Mouse (Mus musculus): ENCODE results near the gene Hist4h4. TPM values are rescaled to one million over a fixed set of nuclear protein-coding genes. Genes with fewer than 3 reads are reported as not detected.

The Hist4h4 gene
- 0.17 and 0.18 TPM in 2 replicates for polyA plus RNA-seq (2012; rRNA removed)

DNA sequence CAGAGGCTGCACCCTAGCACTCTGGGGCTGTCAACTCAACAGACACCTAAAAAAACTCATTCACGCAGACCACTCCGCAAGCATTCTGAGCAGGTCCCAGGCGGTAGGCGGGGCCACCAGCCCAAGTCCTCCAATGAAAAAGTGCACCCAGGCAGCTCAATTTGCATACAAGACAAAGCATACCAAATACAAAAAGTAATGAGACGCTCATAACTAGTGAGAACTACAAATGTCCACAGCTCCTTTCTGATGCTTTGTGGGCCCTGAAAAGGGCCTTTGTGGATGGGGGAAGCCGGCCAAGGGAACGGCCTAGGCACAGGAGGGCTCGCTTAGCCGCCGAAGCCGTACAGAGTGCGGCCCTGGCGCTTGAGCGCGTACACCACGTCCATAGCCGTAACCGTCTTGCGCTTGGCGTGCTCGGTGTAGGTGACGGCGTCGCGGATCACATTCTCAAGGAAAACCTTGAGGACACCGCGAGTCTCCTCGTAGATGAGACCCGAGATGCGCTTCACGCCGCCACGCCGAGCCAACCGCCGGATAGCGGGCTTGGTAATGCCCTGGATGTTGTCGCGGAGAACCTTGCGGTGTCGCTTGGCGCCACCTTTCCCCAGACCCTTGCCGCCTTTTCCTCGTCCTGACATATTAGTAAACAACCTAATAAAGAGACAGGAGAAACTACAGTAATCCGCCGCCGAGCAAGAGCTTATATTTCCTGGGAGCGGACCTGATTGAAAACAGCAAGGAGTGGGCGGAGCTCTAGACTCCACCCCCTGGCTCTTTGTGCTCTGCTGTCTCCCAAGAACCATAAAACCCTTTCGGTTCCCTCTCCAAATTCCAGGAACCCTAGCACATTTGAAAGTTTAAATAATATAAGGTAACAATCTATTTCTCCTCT is at the start of gene Hist4h4:
Gene Hist4h4 (minus strand): TSS at position 677 of the 895 bp plus-strand sequence.
- DNase-seq (ENCODE audit: low spot score), result peak; percentile 93

DNA sequence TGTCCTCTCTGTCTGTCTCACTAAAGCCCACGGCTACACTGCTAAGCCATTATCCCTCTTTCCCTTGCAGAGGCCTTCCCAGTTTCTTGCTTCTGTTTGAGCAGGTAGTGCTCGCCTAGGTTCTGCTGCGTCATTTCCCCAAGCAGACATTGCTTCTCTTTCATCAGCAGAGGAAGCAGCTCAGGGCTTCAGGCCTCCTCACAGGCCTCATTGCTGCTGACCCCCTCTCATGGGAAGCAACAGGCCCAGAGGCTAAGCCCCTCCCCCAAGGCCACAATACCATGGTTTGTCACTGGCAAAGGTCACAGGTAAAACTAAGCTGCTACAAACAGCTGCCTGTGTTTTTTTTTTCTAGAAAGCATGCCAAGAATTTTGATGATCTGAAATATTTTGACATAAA is 48.5 kb upstream of the Hist4h4 start:
- DNase-seq (ENCODE audit: low spot score), result no peak

DNA sequence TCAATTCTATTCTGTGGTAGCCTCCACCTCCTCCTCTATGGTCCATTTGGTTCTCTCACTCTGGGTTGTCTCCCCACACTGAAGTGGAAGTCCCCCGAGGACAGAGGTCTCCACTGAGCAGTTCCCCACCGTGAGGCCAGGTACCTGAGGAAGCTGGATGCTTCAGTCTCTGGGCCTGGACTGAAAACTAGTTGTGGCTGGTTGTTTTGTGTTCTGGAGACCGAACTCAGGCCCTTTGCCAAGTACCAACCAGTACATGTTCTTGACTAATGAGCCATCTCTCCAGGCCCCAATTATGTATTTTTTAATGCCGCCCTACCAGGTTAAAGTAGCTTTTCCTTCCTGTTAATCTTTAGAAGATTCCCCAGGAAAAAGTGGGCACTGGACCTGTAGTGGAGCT is 48.1 kb upstream of the Hist4h4 start:
- no peak for DNase-seq (ENCODE audit: low spot score)

DNA sequence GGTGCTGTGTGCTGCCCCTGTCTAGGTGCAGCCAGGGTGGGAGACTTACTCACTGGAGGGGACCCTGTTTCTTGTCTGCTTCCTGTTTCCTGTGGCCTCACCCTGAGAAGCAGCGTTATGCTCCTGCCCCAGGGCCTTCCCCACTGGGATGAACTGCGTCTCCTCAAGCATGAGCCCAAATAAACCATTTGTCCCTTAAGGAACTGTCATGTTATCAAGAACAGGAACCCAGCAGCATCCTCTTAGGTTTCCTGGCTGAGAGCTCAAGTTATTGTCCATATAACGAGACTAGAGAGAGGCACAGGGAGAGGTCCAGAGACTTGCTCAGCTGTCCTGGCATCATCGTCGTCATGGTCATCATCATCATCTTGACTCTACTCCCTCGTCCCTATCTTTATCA is 46.1 kb upstream of the Hist4h4 start:
- DNase-seq (ENCODE audit: low spot score), result no peak

DNA sequence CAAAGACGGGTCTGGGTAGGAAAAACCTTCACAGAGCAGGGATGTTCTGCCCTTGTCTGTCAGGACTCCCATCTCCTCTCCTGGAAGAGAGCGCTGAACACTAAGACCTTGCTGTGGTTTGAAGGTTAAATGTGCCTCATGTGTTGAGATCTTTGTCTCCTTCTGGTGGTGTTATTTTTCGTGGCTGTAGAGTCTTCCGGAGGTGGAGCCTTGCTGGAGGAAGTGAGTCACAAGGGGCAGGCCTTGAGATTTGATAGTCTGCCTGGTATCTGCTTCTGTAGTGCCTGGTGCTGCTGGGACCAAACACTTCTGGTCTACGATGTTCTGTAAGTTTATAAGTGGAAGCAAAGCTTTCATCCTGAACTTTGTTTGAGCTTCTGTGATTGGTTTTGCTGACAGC is 44.8 kb upstream of the Hist4h4 start:
- no peak for DNase-seq (ENCODE audit: low spot score)

DNA sequence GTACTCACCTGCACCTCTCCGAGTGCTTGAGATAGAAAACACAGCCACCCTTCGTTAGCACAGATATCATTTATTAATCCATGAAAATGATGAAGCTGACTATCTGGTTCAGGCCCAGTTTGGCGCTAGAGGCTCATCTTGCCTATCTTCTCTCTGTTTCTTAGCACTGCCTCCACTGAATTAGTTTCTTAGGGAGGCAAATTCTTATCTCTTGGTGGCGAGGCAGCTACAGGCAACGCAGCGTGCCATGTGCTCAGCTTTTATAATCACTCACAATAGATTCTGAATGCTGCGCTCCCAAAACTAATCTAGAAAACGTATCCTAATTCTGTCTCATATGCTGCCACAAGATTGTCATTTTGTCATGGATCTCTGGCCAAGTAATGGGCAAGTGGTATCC is 44.2 kb upstream of the Hist4h4 start:
- no peak for DNase-seq (ENCODE audit: low spot score)

DNA sequence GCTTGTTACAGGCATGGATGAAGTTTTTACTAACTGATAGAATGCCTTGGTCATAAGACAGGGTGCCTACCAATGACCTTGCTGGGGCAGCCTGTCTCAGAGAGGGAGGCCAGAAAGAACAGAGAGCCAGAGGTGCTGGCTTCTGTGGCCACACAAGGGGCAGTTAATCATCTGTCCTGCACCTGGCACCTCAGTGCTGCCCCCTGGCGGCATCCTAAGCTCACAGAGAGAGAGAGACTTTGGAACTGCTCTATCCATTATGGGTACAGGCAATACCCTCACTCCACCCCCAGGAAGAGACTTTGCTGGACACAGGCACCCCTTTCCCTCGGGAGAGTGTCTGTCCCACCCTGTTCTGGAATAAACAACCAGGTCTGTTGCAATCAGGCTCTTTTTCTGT is 43.6 kb upstream of the Hist4h4 start:
- DNase-seq (ENCODE audit: low spot score), result peak; percentile 46

DNA sequence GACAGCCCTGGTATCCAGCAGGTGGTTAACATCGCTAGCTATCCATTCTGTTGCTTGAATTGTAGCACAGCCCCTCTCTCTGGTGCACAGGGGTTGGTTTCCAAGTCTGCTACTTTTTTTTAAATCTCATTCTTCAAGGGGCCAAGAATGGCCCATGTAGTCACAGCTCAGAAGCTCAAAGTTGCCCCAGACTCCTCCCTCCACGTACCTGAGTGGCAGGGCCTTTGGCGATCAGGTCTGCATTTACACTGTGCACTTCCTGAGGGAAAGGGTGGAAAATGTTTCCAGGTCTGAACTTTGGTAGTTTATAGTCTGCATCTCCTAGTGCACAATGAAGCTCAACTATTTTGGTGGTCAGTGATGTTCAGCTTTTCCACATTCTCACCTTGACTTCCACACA is 43.1 kb upstream of the Hist4h4 start:
- DNase-seq (ENCODE audit: low spot score), result no peak

DNA sequence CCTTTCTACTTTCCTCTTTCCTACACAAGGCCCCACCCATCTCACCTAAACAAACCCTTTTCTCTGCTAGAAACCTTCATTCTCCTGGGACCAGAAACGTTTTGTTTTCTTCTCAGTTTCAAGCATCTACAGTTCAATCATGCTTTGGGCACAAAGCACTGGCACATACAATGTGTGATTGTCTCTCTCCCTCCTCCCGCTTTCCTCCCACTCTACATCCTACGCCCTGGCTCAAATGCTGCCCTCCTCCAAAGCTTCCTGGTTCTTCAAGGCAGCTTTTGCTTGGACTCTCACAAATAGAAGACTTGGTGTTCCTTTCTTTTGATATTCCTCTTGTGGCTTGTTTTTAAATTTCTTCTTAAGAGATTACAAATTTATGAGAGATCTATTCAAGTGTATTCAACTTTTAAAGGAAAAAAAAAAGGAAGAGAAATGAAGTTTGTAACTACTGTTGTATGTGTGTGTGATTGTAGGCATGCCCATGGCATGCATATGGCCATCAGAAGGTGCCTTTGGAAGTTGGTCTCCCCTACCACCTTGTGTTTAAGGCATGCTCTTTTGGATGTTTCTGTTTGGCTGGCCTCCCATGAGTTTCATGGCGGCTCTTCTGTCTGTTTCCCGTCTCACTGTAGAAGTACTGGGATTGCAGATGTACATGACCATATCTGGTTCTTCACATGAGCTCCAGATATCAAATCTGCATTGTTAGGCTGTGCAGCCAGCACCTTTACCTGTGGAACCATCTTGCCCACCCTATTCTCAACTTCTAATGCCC is 41.7 kb upstream of the Hist4h4 start:
- DNase-seq (ENCODE audit: low spot score), result no peak

DNA sequence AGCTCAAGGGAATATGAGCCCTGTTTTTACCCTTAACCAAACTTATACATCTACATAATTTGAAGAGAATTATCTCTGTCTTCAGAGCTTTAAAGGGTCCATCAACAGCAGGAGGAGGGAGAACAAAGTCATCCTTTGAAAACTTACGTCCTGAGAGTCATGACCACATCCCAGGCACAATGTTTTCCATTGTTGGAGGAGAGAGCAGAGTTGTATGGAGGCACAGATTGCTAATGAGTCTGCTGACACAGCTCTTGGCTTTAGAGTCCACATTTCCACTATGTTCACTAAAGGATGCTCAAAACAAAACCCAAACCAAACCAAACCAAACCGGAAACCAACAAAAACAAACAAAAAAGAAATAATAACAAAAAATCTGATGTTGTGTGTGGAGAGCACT is 40.7 kb upstream of the Hist4h4 start:
- no peak for DNase-seq (ENCODE audit: low spot score)

DNA sequence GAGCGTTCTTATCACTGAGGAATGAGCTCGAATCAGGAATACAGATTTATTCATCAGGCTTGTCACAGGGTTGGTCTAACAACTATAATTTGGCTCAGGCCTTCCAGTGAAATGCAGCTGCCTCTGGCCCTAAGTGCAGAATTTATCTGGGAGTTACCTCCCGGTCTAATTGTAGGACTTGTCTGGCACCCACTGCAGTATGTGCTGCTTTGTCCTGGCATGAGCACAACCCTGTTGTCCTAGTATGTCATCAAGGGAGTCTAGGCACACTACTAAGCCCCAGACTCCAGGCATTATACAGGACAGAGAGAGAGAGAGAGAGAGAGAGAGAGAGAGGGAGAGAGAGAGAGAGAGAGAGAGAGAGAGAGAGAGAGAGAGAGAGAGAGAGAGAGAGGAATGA is 33.1 kb upstream of the Hist4h4 start:
- no peak for DNase-seq (ENCODE audit: low spot score)

DNA sequence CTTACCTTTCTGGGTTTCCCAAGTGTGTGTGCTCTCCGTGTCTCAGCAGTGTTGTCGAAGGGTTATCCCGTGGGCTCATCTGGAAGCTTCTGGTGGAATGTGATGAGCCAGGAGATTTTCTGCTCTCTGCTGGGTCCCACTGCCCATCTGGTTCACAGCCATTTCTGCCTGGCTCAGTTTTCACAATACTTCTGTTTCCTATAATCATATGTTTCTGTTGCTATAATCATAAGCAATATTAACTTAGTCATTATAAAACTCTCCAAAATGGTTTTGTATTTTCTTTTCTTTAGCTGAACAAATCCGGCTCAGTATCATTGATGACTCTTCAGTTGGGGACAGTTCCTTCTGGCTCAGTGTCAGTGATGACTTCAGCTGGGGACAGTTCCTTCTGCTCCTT is 31.1 kb upstream of the Hist4h4 start, which contains the start of gene Smco3:
Gene Smco3 (minus strand): TSS at position 101 of the 400 bp plus-strand sequence.
- DNase-seq (ENCODE audit: low spot score), result no peak

DNA sequence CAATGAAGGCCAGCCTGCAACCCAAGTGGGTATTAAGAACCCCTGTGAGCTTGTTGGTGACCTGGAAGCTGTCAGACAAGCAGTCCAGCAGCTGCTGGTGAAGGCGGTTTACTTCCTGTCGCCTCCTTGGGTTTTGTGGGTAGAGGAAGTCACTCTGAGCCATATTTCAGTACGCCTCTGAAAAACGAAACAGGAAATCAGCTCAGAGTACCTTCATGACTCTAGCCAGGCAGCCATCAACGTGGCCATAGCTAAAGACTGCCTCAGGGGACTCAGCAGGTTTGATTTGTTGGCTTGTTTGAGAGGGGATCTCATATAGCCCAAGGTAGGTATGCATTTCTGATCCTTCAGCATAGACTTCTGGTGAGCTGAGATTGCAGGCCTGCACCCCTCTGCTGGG is 27.5 kb upstream of the Hist4h4 start:
- no peak for DNase-seq (ENCODE audit: low spot score)

DNA sequence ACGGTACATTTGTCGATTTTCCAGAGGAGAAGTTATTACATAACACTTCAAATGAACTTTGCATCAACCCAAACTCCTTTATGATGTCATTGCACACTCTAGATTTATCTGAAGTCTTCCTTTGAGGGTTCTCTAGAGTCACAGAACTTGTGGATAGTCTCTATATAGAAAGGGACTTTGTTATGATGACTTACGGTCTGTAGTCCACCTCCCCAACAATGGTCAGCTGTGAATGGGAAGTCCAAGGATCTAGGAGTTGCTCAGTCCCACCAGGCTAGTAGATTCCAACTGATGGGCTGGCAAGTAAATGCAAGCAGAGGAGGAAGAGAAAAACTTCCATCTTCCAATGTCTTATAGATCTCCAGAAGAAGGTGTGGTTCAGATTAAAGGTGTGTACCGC is 24.5 kb upstream of the Hist4h4 start:
- DNase-seq (ENCODE audit: low spot score), result no peak

DNA sequence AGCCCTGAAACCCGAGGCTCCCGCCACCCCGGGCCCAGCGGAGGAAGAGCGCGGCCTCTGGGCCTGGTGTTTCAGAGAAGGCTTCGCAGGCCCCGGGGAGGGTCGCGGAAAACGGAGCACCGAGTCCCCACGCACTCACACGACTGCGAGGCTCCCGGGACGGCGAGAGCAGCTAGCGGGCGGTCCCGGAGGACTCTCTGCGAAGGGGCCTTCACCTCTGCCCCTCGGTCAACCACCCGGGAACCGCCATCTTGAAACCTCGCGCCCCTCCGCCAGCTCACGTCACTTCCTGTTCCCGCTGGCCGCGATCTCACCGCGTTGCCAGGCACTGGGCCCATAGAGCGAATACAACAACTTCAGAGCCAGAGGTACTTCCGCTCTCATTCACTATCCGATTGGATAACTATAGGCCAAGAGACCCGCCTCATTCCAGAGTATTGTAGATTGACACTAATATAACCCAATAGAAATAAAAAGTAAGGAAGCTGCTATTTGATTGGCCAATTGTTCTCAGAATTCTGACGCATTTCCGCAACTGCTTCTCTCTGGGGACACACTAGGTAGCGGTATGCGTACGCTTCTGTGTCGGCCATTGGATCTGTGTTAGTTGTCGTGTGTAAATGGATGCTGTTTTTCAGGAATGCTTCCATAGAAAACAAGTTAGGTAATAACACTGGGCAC is 23.8 kb upstream of the Hist4h4 start, which contains the start of gene Wbp11:
Gene Wbp11 (minus strand): TSS at position 353 of the 681 bp plus-strand sequence.
- peak; percentile 94 for DNase-seq (ENCODE audit: low spot score)

DNA sequence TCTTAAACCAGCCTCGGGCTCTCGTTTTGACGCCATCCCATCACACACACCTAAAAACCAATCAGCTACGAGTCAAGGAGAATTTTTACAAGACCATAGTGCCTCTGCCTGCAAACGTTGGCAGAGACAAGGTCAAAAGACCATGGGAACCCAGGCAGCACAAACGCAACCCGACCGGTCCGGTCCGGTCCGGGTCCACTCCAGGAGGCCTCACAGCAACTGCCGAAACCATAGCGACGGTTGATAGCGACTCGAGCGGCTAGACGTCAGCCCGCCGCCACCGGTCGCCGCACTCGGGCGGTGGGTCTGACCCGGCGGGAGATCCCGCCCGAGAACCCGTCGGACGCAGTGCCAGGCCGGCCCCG is 23.3 kb upstream of the Hist4h4 start, which contains the start of gene BC049715:
Gene BC049715 (plus strand): TSS at position 111 of the 365 bp plus-strand sequence.
- DNase-seq (ENCODE audit: low spot score), result no peak

DNA sequence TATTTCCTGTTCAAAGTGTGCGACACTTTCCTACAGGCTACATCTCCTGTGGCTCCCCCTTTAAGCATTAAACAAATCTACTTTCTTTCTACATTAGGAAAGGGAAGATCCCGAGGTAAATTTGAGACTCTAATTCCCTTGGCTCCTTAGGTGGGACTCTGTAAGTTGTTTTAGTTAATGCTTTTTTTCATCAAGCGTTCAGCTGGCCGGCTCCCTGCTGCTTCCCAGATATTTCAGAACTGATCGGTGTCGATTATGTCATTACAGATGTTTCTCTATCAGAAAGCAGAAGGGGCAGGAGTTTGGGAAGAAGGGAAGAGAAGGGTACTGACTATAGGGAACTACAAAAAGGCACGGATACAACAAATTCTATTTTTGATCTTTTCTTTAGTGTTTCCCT is 22.9 kb upstream of the Hist4h4 start:
- DNase-seq (ENCODE audit: low spot score), result no peak

DNA sequence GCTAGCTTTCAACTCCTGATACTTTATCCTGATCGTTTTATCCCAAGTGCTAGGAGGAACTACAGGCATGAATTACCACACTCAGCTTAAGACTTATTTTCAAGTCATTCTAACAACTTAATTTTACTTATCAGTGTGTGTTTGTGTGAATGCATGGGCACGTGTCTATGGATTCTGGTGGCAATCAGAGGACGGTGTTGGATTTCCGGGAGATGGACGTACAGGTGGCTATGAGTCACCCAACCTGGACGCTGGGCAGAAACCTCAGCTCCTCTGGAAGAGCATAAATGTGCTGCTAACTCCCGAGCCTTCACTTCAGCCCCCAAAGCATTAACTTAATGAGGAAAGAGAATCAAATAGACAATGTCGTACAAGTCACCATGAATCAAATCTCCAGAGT is 20.8 kb upstream of the Hist4h4 start:
- DNase-seq (ENCODE audit: low spot score), result no peak

DNA sequence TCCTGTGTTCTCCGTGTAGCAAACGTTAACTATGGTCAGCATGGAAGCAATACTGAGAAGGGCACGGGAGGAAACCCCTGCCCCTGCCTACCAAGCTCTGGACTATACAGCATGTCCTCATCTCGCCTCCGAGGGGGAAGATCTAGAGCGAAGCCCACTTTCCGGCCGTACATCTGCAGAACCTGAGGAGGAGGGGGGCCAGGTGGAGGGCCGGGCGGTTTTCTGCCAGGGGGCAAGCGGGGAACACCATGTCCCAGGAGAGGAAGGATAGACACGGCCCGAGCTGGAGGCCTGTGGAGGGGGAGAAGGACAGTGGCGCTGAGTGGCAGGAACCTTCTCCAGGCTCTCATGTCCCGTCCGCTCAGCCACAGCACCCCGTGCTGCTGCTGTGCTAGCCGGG is 16.9 kb upstream of the Hist4h4 start:
- no peak for DNase-seq (ENCODE audit: low spot score)

DNA sequence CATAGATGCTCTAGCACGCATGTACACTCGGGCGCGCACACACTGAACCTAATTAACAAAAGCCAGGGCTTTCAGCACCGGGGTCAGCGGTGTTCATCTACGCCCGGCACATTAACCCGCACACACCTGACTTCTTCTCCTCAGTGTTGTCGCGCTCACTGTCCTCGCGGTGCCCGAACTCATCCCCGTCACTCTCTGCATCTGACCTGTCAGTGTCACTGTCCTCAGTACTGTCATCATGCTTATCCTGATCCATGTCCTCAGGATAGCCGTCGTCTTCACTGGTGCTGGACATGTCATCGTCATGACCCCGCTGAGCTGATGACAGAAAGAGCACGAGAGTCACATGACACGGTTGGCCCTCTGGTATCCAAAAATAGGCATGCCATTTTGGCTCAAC is 16.2 kb upstream of the Hist4h4 start:
- DNase-seq (ENCODE audit: low spot score), result no peak

DNA sequence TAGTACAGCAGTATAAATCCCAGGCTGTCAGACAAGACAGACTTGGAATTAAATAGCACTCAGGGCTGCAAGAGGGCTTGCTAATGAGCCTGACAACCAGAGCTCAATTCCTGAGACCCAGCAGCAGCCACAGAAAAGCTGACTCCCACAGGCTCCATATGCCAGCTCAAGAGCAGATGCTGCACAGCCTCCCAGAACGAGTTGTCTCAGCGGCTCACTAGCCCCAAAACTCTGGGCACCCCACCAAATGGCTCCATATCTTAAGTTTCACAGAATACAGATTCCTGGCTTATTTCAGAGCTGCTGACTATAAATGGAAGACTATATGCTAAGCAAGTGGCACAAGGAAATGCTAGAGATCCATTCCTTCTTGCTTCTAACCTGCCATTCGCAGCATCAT is 13.3 kb upstream of the Hist4h4 start:
- no peak for DNase-seq (ENCODE audit: low spot score)

DNA sequence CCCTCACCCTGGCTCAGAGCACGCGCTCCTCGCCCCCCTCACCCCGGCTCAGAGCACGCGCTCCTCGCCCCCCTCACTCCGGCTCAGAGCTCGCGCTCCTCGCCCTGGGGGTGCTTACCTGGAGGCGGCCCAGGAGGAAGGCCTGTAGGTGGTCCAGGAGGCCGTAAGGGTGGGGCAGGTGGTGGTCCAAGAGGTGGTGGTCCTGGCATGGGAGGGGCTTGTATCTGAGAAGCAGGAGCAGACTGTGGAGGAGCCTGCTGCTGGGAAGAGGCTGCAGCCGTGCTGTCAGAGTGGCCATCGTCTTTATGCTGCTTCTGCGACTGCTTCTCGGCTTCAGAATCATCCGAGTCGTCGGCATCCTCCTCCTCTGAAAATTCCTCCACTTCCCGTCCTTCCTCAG is 12.6 kb upstream of the Hist4h4 start:
- DNase-seq (ENCODE audit: low spot score), result no peak

Measured in urinary bladder, adult 2 months (tissue).